Mouse (Mus musculus): Measurements from ENCODE around the gene Zfp653.

DNA sequence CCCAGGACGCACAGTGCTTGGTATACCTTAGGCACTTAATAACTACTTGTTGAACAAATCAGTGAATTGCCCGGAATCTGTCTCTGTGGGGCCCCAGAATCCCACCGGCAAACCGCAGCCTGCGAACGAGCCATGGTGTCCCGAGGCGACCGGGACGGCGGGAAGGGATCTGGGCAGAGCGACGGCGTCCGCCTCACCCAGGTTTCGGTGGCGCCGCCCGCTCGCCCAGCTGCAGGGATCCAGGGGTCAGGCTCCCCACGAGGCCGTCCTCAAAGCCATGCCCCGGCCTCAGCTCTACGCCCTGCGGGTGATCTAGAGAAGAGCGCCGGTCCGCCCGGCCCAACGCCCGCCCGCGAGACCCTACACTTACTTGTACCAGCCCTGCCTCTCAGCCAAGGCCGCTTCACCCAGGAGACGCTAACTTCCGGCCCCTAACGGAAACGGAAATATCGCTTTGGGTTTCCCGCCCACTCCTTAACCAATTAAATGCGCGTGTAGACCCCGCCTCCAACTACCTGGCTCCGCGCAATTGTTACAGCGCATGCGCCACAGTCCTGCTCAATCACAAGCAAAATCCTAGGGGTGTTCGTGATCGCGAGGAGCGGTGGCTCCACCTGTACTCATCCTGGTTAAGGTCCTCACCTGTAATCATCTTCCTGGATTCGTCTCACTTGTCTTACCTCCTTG is 45.7 kb upstream of the Zfp653 start, which contains the start of gene Elof1:
- TF ChIP-seq CTCF (IDR thresholded peaks at IDR 0.05; ENCODE audit: low read depth): 0 out of 2 replicates have a peak, but pooled peaks have one; percentile 3
- TF ChIP-seq EP300 (IDR thresholded peaks at IDR 0.05; ENCODE audit: low read depth): peak; percentile 46; the same call in 1 of the 2 replicates
